Mouse (Mus musculus) G1E-ER4 (cell line): ENCODE measurements around the gene Slc36a1. TPM values are rescaled to one million over a fixed set of nuclear protein-coding genes. Genes with fewer than 3 reads are reported as not detected.

Experiments
- GATA1 ChIP-seq: IDR thresholded peaks from one replicate; pipeline ENCODE4 v1.8.0; 2012; ENCODE audit warnings: low read length, inconsistent platforms
- polyA plus RNA-seq: library from polyadenylated mRNA; stranded (reverse); fragments of >175 nt; gene quantifications from 2 replicates; pipeline ENCODE4 v1.2.3, GENCODE M21; 2012

The Slc36a1 gene
- polyA plus RNA-seq = 6.6 and 8.6 TPM in 2 replicates

- TF ChIP-seq GATA1 = no peak
Measured at GRCm38 (mm10) chr11:55204159-55204596, at the start of gene Slc36a1. Gene Slc36a1, plus strand, starts transcription at chr11:55204350.

- TF ChIP-seq GATA1 = no peak
Measured at GRCm38 (mm10) chr11:55154398-55155069, 49.6 kb upstream of the Slc36a1 start.

- no peak for TF ChIP-seq GATA1
Measured at GRCm38 (mm10) chr11:55155070-55155421, 49.1 kb upstream of the Slc36a1 start.

GRCm38 (mm10) chr11:55158785-55159359 is 45.3 kb upstream of the Slc36a1 start:
- no peak for TF ChIP-seq GATA1

- no peak for TF ChIP-seq GATA1
Measured at GRCm38 (mm10) chr11:55162670-55163069, 41.5 kb upstream of the Slc36a1 start.

- no peak for TF ChIP-seq GATA1
Measured at GRCm38 (mm10) chr11:55164723-55165122, 39.4 kb upstream of the Slc36a1 start.

GRCm38 (mm10) chr11:55165748-55166147 is 38.4 kb upstream of the Slc36a1 start:
- TF ChIP-seq GATA1 = no peak

GRCm38 (mm10) chr11:55168504-55168903 is 35.6 kb upstream of the Slc36a1 start:
- no peak for TF ChIP-seq GATA1

GRCm38 (mm10) chr11:55168914-55169313 is 35.2 kb upstream of the Slc36a1 start:
- TF ChIP-seq GATA1 = no peak

GRCm38 (mm10) chr11:55170501-55170900 is 33.6 kb upstream of the Slc36a1 start:
- no peak for TF ChIP-seq GATA1

- no peak for TF ChIP-seq GATA1
Measured at GRCm38 (mm10) chr11:55178830-55179229, 25.3 kb upstream of the Slc36a1 start.

- no peak for TF ChIP-seq GATA1
Measured at GRCm38 (mm10) chr11:55179856-55180255, 24.3 kb upstream of the Slc36a1 start.

GRCm38 (mm10) chr11:55183124-55183523 is 21.0 kb upstream of the Slc36a1 start:
- no peak for TF ChIP-seq GATA1

GRCm38 (mm10) chr11:55184246-55184645 is 19.9 kb upstream of the Slc36a1 start:
- no peak for TF ChIP-seq GATA1

- no peak for TF ChIP-seq GATA1
Measured at GRCm38 (mm10) chr11:55184733-55185291, 19.3 kb upstream of the Slc36a1 start, which contains the start of gene Slc36a2. Gene Slc36a2, minus strand, starts transcription at chr11:55185077.

- TF ChIP-seq GATA1 = no peak
Measured at GRCm38 (mm10) chr11:55187292-55187691, 16.9 kb upstream of the Slc36a1 start.

GRCm38 (mm10) chr11:55187777-55188176 is 16.4 kb upstream of the Slc36a1 start:
- TF ChIP-seq GATA1 = no peak

- TF ChIP-seq GATA1 = no peak
Measured at GRCm38 (mm10) chr11:55190216-55190615, 13.9 kb upstream of the Slc36a1 start.
